Mouse (Mus musculus): ENCODE measurements around the gene Krba1.

The Krba1 gene

GRCm38 (mm10) chr6:48447929-48448328 lies 52.5 kb downstream of the Krba1 start, which contains the start of gene Sspo:
Gene Sspo, plus strand, starts transcription at chr6:48448229.
- no peak for DNase-seq (ENCODE audit: low read depth, low spot score)

DNA sequence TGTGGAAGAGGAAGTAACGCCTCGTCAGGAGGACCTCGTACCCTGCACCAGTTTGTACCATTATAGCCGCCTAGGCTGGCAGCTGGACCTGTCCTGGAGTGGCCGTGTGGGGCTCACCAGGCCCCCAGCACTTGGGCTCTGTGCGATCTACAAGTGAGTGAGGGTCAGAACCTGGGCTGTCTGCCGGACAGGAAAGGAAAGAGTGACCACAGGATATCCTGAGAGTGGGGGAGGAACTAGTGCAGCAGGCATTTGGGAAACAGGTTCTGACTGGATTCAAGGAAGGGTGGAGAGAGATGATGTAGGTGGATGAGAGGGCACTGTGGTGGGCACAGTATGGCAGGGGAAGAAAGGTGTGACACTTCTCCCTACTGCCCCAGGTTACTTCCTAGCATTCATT lies 53.1 kb downstream of the Krba1 start:
- DNase-seq (ENCODE audit: low read depth, low spot score): no peak

GRCm38 (mm10) chr6:48452151-48452550 lies 56.8 kb downstream of the Krba1 start:
- DNase-seq (ENCODE audit: low read depth, low spot score): no peak

DNA sequence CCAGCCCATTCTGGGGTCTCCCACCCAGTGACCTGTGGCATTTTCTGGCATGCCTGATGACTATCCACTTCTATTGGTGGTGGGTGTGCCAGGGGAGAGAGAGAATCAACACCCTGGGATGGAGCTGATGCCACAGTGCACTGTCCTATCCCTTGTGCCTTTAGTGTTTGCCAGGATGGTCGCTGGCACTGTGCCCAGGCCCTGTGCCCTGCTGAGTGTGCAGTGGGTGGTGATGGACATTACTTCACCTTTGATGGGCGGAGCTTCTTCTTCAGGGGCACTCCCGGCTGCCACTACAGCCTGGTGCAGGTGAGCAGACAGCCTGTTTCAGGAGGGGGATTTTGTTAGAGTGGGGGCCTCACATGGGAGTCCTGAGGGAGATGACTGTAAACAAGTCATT lies 57.4 kb downstream of the Krba1 start:
- DNase-seq (ENCODE audit: low read depth, low spot score): no peak

- no peak for DNase-seq (ENCODE audit: low read depth, low spot score)
Observed at GRCm38 (mm10) chr6:48464966-48465679, 69.7 kb downstream of the Krba1 start.

GRCm38 (mm10) chr6:48466715-48467114 lies 71.3 kb downstream of the Krba1 start:
- no peak for DNase-seq (ENCODE audit: low read depth, low spot score)

- no peak for DNase-seq (ENCODE audit: low read depth, low spot score)
Observed at GRCm38 (mm10) chr6:48467490-48467889, 72.1 kb downstream of the Krba1 start.

Data from retina, adult 2 months (tissue).